Mouse (Mus musculus) retina, postnatal 1 day (tissue): Measurements from ENCODE around the gene Igdcc4.
A peak's percentile ranks its signal among the peaks of the same experiment; 100 is the strongest.
"Not testable (repeated sequence)": the region's sequence is repeated elsewhere in the genome, so short reads cannot be mapped to it uniquely, and the experiment has no call there.

Experiments used
- DNase-seq: peaks from one replicate; pipeline ENCODE4 v3.0.0-alpha.2; 2012

The Igdcc4 gene

DNA sequence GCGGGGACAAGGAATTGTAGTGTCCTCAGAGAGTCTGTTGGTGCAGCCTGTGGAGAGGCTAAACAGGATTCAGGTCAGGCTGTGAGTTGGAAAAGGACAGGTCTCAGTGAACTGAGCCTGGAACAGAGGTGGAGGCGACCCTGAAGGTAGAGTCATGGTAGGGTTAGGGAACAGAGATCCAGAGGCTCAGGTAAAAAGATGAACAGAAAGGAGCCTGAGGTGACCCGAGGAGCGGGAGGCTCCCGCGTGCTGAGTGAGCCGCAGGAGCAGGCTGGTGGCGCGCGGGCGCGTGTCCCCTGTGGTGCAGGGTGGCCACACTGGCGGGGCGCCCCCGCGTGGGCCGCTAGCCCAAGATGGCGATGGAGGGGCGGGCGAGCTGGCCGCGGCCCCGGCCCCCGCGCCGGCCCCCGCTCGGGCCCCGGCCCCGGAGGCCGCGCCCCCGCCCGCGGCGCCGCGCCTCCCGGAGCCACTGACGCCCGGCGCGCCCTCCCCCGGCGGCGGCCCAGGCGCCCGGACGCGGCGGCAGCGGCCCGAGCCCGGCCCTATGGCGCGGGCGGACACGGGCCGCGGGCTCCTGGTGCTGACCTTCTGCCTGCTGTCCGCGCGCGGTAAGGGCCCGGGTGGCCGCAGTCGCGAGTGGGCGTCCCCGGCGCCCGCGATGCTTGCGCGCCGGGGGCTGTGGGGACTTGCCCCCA is at the start of gene Igdcc4:
TSS of gene Igdcc4 (plus strand) at position 496 of the 695 bp plus-strand sequence.
- DNase-seq = peak; percentile 69

DNA sequence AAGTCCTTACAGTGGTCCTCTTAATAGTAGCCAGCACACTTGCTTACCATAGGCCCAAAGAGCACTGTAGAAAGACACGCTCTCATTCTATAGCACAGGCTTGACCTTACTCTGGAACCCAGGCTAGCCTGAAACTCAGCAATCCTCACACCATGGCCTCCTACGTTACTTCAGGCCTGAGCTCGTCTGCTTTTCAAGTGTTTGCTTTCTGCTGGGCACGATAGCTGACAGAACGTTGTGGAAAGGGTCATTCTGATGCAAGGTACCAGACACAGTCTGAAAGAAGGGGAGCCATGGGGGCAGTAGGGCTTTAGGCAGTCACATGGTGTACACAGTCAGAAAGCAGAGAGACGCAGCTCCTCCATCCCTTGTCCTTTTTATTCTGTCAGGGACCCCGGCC is 37.0 kb upstream of the Igdcc4 start:
- no peak for DNase-seq

DNA sequence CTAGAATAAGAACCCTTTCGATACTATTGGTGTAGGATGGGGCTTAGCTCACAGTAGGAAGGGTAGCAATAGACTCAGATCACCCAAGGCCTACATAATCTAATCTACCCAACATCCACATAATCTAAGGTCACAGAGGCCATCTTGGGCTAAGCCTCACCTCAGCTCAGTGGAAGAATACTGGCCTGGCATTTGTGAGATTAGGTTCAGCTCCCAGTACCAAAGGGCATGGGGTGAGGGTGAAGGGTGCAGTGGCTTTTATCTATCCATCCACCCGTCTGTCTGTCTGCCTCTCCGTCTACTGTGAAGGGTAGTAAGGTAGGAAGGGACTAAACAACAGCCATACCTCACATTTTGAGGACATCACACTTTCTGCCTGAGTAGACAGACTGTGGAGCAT is 30.7 kb upstream of the Igdcc4 start:
- no peak for DNase-seq

DNA sequence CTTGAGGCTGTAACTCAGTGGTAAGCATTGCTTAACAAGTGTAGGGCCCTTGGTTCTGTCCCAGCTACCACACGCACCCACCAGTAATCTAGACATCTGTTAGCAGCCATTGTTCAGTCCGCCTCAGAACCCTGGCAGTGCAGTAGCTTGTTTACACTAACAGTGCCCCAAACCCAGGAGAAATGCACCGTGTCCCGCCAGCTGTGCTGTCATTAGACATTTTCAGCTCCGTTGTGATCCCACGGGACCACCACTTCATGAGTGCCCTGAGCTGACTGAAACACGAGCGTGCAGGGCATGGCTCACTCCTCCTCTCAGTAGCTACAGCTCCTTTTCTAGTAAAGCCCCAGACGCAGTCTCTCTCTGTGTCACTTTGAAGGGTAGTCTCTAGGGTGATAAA is 27.7 kb upstream of the Igdcc4 start:
- DNase-seq = peak; percentile 8

- DNase-seq = no peak
Observed at GRCm38 (mm10) chr9:65074251-65074650, 27.0 kb upstream of the Igdcc4 start.

DNA sequence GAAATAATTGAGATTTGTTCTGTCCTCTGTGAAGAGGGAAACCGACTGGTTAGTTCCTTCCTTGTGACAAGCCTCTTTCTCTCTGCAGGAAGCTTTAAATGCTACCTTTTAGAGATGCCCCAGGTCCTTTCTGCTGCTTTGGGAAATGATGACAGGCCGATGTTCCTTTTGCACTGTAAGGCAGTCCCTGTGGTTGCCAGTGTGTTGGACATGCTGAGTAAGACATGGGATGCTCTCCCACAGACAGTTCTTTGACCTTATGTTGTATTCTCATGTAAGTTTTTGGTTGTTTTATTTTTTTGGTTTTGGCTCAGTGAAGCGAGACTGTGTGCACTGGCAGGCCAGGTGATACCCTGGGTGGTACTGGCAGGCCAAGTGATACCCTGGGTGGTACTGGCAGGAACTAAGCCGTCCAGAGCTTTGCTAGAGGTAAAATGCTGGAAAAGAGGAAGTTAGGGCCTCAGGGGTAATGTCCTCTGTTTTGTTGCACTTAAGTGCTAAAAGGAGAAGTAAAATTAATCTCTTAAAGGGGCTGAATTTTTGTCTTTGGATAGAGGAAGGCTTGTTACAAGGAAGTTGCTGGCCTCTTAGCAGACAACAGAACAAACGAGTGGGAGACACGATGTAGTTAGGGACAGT is 26.3 kb upstream of the Igdcc4 start:
- no peak for DNase-seq

- DNase-seq = no peak
Observed at GRCm38 (mm10) chr9:65077536-65077935, 23.8 kb upstream of the Igdcc4 start.

GRCm38 (mm10) chr9:65080141-65080540 is 21.1 kb upstream of the Igdcc4 start:
- DNase-seq = not testable (repeated sequence)

DNA sequence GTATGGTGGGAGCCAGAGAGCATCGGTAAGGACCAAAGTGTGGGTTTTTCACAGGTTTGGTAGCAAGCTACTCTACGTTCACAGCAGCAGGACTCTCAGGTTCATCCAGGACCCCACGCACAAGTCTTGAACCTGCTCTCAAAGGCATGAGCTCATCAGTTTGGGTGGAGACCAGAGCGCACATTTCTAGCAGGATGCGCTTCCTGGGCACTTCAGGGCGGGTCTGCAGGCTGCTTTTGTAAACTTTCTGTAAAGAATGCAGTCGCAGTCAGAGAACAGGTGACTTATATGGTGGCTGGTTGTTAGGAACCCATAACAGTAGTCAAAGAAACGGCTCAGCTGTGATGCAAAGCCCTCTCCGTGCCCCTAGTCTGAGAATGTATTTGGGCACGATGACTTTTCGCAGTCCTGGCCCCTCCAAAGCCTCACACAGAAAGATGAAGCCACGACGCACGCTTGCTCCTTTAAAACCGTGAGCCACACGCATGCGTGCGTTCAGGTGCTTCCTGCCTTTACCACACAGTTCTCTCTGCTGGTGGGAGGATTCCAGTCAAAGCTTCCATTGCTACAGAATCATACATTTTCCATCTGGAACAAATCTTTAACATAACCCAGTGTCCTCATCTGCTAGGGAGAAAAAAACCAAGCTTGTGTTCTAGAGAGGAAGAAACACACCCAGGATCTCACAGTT is 18.1 kb upstream of the Igdcc4 start:
- no peak for DNase-seq

DNA sequence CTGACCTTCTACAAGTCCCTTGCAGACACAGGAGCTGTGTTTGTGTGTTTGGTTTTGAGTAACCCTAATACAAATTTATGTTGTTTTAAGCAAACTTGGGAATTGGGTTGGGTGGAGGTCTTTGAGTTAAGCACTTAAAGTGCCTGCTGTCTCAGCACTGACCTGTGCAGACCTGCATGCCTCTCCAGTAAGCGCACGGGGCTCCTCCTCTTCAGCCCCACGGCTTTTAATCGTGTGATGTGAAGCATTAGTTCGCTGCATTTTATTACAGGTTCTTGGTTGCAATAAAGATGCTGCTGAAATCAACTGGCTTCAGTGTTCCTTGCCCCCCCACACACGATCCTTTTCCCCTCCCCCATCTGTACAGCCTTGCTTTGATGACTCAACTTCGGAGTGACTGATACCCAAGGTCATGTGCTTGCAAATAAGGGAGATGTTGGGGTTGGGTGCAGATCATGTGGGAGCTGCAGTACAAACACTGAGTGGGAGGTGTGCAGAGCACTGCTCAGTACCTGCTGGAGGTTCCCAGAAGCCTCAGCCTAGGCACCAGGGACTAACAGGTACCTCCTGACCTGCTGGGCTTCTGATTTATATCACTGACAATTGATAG is 17.0 kb upstream of the Igdcc4 start:
- DNase-seq = no peak

DNA sequence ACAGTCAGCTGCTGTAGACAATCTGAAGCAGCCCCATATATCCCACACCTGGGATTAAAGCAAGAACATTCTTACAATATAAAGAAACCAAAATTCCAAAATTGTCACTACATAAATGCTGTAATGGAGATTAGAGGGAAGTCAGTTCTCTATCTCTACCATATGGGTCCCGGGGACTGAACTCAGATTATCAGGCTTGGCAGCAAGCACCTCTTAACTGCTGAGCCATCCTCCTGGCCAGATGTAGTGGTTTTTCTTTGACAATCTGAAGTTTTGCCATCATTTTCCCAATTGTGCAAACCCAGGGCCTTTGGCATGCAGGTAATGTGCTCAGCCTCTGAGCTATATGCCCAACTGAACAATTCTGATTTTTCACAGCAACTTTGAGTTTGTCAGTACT is 16.0 kb upstream of the Igdcc4 start:
- DNase-seq = no peak

- DNase-seq = no peak
Observed at GRCm38 (mm10) chr9:65086801-65087200, 14.5 kb upstream of the Igdcc4 start.

DNA sequence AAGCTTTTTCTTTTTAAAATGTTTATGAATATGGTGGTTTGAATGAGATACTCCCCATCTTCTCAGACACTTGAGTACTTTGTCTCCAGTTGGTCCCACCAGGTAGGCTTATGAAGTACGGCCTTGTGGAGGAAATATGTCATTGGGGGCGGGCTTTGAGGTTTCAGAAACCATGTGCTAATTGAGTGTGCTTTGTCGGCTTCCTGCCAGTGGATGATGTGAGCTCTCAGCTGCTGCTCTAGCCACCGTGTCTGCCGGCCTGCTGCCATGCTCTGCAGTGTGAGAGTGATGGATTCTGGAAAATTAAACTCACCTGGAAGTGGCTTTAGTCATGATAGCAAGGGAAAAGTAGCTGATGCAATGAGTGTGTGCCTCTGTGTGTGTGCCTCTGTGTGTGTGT is 13.8 kb upstream of the Igdcc4 start:
- peak; percentile 55 for DNase-seq

DNA sequence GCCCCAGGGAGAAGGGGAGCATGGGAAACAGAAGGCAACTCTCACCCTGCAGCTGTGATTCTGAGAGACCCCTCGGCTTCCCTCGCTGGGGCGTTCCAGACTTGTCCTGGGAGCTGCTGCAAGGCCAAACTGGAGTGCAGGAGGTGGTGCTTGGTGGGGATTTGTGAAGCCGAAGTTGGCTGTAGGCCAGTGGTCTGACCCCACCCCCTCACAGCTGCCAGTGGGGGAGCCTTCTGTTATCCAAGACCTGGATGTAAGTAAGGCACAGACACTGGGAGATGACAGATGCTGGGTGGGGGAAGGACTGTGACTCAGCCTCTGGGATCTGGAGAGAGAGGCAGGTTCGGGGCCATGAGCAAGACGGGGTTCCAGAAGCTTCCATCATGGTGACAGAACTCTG is 7.0 kb upstream of the Igdcc4 start:
- DNase-seq = peak; percentile 93

- DNase-seq = peak; percentile 74
Observed at GRCm38 (mm10) chr9:65101686-65102376, 545 bp downstream of the Igdcc4 start.

DNA sequence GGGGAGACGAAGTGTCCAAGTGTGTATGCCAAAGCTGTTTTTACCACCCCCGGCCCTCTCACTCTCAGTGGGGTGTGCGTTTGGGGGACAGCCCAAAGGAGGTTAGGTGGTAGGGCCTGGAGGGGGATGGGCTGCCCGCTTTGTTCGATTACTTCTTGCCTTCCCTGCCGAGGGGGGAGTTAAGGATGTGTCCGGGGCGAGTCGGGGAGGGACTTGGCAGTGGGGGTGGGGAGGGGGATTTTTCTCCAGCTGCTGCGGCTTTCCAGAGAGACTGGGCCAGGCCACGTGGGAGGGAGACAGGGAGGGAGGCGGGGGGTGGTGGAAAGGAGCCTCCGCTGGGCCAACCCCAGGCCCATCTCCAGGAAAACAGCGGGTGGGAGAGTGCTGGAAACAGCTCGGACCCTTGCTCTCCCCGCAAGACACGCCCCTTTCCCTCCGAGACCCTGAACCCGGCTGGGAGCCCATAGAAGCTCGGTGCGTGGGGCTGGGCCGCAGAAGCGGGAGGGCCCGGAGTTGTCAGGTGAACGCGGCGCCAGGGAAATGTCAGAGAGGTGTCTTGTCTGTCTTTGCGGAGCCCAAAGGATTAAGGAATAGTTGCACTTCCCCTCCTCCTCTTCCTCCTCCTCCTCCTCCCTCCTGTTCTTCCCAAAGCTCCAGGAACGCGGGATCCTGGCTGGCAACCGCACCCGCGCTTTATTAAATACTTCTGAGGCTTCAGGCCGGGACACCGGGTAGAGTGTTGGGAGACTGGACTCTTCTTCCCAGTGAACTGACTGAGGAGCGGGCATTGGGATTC is 1.3 kb downstream of the Igdcc4 start:
- DNase-seq = peak; percentile 88

- DNase-seq = peak; percentile 44
Observed at GRCm38 (mm10) chr9:65103173-65103752, 2.0 kb downstream of the Igdcc4 start.

GRCm38 (mm10) chr9:65106821-65107220 is 5.5 kb downstream of the Igdcc4 start:
- DNase-seq = no peak

DNA sequence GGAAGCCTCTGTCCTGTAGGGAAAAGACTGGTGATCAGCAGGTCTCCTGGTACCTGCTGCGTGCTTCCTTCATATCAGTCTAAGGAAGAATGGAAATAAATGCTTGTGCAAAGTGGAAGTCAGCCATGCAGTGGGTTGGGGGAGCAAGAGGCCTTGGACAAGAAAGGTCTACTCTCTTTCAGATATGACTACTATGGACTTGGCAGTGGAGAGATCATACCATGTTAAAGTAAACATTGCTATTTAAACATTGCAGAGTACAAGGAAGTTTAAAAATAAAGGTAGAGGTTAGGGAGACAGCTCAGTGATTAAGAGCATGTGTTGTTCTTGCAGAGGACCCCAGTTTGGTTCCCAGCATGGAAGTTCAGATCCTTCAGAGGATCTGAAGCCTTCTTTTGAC is 6.6 kb downstream of the Igdcc4 start:
- DNase-seq = no peak

GRCm38 (mm10) chr9:65109132-65110072 is 8.1 kb downstream of the Igdcc4 start:
- peak; percentile 87 for DNase-seq

DNA sequence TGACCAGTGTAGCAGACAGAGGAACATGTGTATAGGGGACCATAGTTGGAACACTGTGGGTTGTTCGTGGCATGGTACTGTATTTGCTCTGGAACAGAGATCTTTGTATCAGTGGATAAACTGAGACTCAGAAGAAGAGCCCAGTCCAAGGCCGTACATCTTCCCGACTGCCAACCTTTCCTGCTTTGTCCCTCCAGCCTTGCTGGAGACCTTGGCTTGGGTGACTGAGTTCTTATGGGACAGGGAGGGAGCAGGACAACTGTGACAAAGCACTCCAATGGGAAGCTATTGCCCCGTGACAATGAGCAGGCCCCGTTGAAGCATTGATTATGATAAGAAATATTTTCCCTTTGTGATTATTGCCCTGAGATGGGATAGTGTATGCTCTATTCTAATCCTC is 10.4 kb downstream of the Igdcc4 start:
- no peak for DNase-seq
